Comparison of ENCODE assay signal across 18 mouse cellular contexts in genomic region chr14:14645084-14645483, GRCm38 (mm10).
"Had no signal": no experiment of that assay in that cellular context is flagged by ENCODE, and none has a peak within 500 bp of the region (broad histone marks: within the 10 kb centered on the region; RNA-seq: fewer than 3 reads in every experiment).

No protein-coding gene starts in this region.

- H3K27me3 ChIP-seq: limb, embryonic 15.5 days; liver, embryonic 15.5 days; megakaryocyte, embryonic 14.5 days; midbrain, embryonic 13.5 days; midbrain, embryonic 15.5 days; neural tube, embryonic 12.5 days; stomach, embryonic 15.5 days had no signal

- H3K27ac ChIP-seq: limb, embryonic 15.5 days; liver, embryonic 15.5 days; midbrain, embryonic 10.5 days; midbrain, embryonic 13.5 days; midbrain, embryonic 15.5 days; neural tube, embryonic 12.5 days; stomach, embryonic 15.5 days; stomach, postnatal 0 days had no signal

- H3K9ac ChIP-seq: limb, embryonic 15.5 days; liver, embryonic 15.5 days; lung, embryonic 14.5 days; midbrain, embryonic 13.5 days; midbrain, embryonic 15.5 days; neural tube, embryonic 12.5 days; stomach, embryonic 15.5 days had no signal

- ATAC-seq: midbrain, embryonic 13.5 days; midbrain, embryonic 15.5 days had no signal

- H3K9me3 ChIP-seq: limb, embryonic 15.5 days; liver, embryonic 15.5 days; megakaryocyte, embryonic 14.5 days; midbrain, embryonic 10.5 days; midbrain, embryonic 13.5 days; midbrain, embryonic 15.5 days; neural tube, embryonic 12.5 days; stomach, embryonic 15.5 days had no signal

- H3K4me1 ChIP-seq: limb, embryonic 15.5 days; liver, embryonic 15.5 days; midbrain, embryonic 13.5 days; midbrain, embryonic 15.5 days; neural tube, embryonic 12.5 days; stomach, embryonic 15.5 days had no signal

- H3K36me3 ChIP-seq: limb, embryonic 15.5 days; liver, embryonic 15.5 days; midbrain, embryonic 10.5 days; midbrain, embryonic 13.5 days; midbrain, embryonic 15.5 days; neural tube, embryonic 12.5 days; stomach, embryonic 15.5 days had no signal

- H3K4me2 ChIP-seq: limb, embryonic 15.5 days; liver, embryonic 15.5 days; lung, embryonic 14.5 days; midbrain, embryonic 13.5 days; midbrain, embryonic 15.5 days; neural tube, embryonic 12.5 days; stomach, embryonic 15.5 days had no signal

- DNase-seq: lung, adult 18-20 months; lung, embryonic 14.5 days; lung, postnatal 10 days; lung, postnatal 4 days; right cerebral cortex, postnatal 25 days; right cerebral cortex, postnatal 4 days; thymus, adult 2 months; thymus, postnatal 25 days; thymus, postnatal 4 days had no signal

- H3K4me3 ChIP-seq: limb, embryonic 15.5 days; liver, embryonic 15.5 days; megakaryocyte, embryonic 14.5 days; midbrain, embryonic 10.5 days; midbrain, embryonic 13.5 days; midbrain, embryonic 15.5 days; neural tube, embryonic 12.5 days; stomach, embryonic 15.5 days had no signal
